Comparison of ENCODE assay signal across 34 mouse cellular contexts in genomic region chr6:67791393-67791792, GRCm38 (mm10).
"Had no signal": no experiment of that assay in that cellular context is flagged by ENCODE, and none has a peak within 500 bp of the region (broad histone marks: within the 10 kb centered on the region; RNA-seq: fewer than 3 reads in every experiment).

No protein-coding gene starts in this region.

- DNase-seq: heart, postnatal 10 days; heart, postnatal 14 days; heart, postnatal 36 days; heart, postnatal 4 days; kidney, adult 11 months; kidney, adult 18-20 months; kidney, adult 2 months; kidney, adult 9 months; kidney, postnatal 10 days; kidney, postnatal 14 days; kidney, postnatal 25 days; kidney, postnatal 36 days; kidney, postnatal 4 days; layer of hippocampus, adult 9-11 months; layer of hippocampus, postnatal 36 days had no signal

- H3K9ac ChIP-seq: heart, embryonic 12.5 days; heart, embryonic 13.5 days; heart, embryonic 15.5 days; hindbrain, embryonic 12.5 days; hindbrain, embryonic 13.5 days; hindbrain, embryonic 14.5 days; hindbrain, embryonic 15.5 days; intestine, embryonic 15.5 days; kidney, embryonic 15.5 days had no signal

- ATAC-seq: hindbrain, embryonic 16.5 days; hindbrain, postnatal 0 days; inflammation-experienced regulatory T-cells, adult 6 months; intestine, embryonic 15.5 days; intestine, embryonic 16.5 days; intestine, postnatal 0 days had no signal

- H3K27me3 ChIP-seq: heart, embryonic 12.5 days; heart, embryonic 13.5 days; heart, embryonic 15.5 days; hindbrain, embryonic 12.5 days; hindbrain, embryonic 13.5 days; hindbrain, embryonic 15.5 days; intestine, embryonic 15.5 days; kidney, embryonic 15.5 days had no signal

- H3K4me1 ChIP-seq: heart, embryonic 10.5 days; heart, embryonic 12.5 days; heart, embryonic 13.5 days; heart, embryonic 15.5 days; hindbrain, embryonic 10.5 days; hindbrain, embryonic 12.5 days; hindbrain, embryonic 13.5 days; hindbrain, embryonic 15.5 days; intestine, embryonic 15.5 days; kidney, embryonic 15.5 days had no signal

- H3K36me3 ChIP-seq: heart, embryonic 10.5 days; heart, embryonic 12.5 days; heart, embryonic 13.5 days; heart, embryonic 15.5 days; hindbrain, embryonic 10.5 days; hindbrain, embryonic 12.5 days; hindbrain, embryonic 13.5 days; hindbrain, embryonic 15.5 days; intestine, embryonic 15.5 days; kidney, embryonic 15.5 days had no signal

- H3K4me2 ChIP-seq: heart, embryonic 11.5 days; heart, embryonic 12.5 days; heart, embryonic 13.5 days; heart, embryonic 15.5 days; hindbrain, embryonic 12.5 days; hindbrain, embryonic 13.5 days; hindbrain, embryonic 14.5 days; hindbrain, embryonic 15.5 days; intestine, embryonic 15.5 days; kidney, embryonic 15.5 days had no signal

- H3K27ac ChIP-seq: heart, embryonic 10.5 days; heart, embryonic 13.5 days; heart, embryonic 15.5 days; hindbrain, embryonic 10.5 days; hindbrain, embryonic 12.5 days; hindbrain, embryonic 13.5 days; hindbrain, embryonic 14.5 days; hindbrain, embryonic 15.5 days; hindbrain, postnatal 0 days; intestine, embryonic 15.5 days; kidney, embryonic 15.5 days; kidney, postnatal 0 days; layer of hippocampus, adult 2 months had no signal

- H3K9me3 ChIP-seq: heart, embryonic 10.5 days; heart, embryonic 13.5 days; heart, embryonic 15.5 days; hindbrain, embryonic 10.5 days; hindbrain, embryonic 12.5 days; hindbrain, embryonic 13.5 days; hindbrain, embryonic 15.5 days; intestine, embryonic 15.5 days; kidney, embryonic 15.5 days had no signal

- H3K4me3 ChIP-seq: heart, embryonic 10.5 days; heart, embryonic 12.5 days; heart, embryonic 13.5 days; heart, embryonic 15.5 days; hindbrain, embryonic 10.5 days; hindbrain, embryonic 12.5 days; hindbrain, embryonic 13.5 days; hindbrain, embryonic 15.5 days; intestine, embryonic 15.5 days; kidney, embryonic 15.5 days; layer of hippocampus, adult 2 months had no signal
